Mouse (Mus musculus): Measurements from ENCODE around the gene Gm42906. TPM values are rescaled to one million over a fixed set of nuclear protein-coding genes. Genes with fewer than 3 reads are reported as not detected.

Gm42906 gene
- polyA plus RNA-seq, 1 experiment from 2014 or later: 0.52 TPM

DNA sequence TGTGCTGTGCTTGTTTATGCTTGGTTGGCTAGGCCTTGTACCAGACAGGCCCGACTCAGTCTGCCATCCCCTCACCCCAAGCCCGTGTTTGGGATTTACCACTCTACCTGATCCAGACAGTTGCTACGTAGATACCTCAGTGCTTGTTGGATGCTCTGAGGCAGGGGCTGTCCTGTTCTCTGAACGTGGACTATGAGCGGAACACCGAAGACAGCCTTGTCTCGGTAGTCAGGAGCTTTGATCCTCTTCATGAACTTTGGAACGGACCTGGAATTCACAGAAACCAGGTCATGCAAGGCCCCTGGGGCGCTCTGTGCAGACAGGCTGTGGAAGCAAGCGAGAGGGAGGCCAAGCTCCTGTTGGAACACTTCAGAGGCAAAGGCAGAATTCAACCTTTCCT is 368.6 kb downstream of the Gm42906 start:
- no peak overlapping the region for H3K9ac ChIP-seq (ENCODE audit: low read length)
- peaks cover 21% of the 10 kb centered on the region; the same call in 1 of the 2 replicates for H3K36me3 ChIP-seq (ENCODE audit: control insufficient read depth, insufficient read depth, low read length)
- ATAC-seq (ENCODE audit: low FRiP score, low TSS enrichment) (no peak), DNase-seq (ENCODE audit: low spot score) (no peak)
- no peaks in the 10 kb centered on the region for H3K27me3 ChIP-seq (ENCODE audit: control insufficient read depth, insufficient read depth, low read length)
- 82% methylated on average over 10 of the region's 10 CpGs for WGBS
- H3K4me2 ChIP-seq (replicated peaks; ENCODE audit: low read depth): no peak overlapping the region
- peaks cover 7% of the 10 kb centered on the region; the same call in 1 of the 2 replicates for H3K4me1 ChIP-seq (replicated peaks; ENCODE audit: control insufficient read depth, insufficient read depth)
- no peak for TF ChIP-seq CTCF (IDR thresholded peaks at IDR 0.05; ENCODE audit: low read depth)
- TF ChIP-seq EP300 (optimal IDR thresholded peaks at IDR 0.05): no peak
- H3K9me3 ChIP-seq (ENCODE audit: control insufficient read depth, low read length): no peaks in the 10 kb centered on the region
- no peak overlapping the region for H3K27ac ChIP-seq (replicated peaks)
- H3K4me3 ChIP-seq (ENCODE audit: low read depth, low read length): no peak overlapping the region

DNA sequence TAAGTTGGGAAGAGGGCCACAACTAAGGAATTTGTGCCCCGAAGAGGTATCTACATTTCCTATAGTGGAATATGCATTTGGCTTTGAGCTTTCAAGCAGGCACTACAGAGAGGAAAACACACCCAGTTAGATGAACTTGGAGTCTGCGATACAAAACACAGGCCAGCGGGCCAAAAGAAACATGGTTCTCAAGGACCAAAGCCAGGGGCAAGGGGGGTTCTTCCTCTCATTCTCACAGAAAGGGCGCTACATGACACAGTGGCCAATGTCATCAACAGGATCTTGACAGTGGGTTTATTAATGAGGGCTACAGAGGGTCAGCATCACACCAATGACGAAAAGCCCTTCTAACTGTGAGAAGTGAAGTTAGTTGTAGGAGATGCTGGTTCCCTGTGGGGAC is 370.2 kb downstream of the Gm42906 start:
- WGBS: 95% methylated on average over 5 of the region's 5 CpGs
- TF ChIP-seq EP300 (optimal IDR thresholded peaks at IDR 0.05) (no peak), CTCF (IDR thresholded peaks at IDR 0.05; ENCODE audit: low read depth) (no peak)

DNA sequence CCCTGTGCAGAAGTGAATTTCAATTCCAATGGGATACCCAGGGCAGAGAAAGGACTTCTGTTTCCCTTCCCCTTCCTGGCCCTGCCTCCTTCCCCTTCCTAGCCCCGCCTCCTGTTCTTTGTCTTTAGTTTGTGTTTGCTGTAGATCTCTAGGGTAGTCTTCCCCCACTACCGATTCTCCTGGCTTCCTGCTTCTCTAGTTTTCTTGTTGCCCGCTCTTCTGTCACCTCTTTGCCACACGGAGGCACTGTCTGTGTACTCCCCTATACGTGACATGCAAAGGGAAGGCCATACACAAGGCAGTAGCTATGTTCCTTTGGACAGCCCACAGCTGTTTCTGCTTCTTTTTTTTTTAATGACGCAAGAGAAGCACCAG is 371.1 kb downstream of the Gm42906 start:
- Histone ChIP-seq H3K4me2 (replicated peaks; ENCODE audit: low read depth) (no peak overlapping the region), H3K36me3 (ENCODE audit: control insufficient read depth, insufficient read depth, low read length) (peaks cover 14% of the 10 kb centered on the region; the same call in 1 of the 2 replicates), H3K4me1 (replicated peaks; ENCODE audit: control insufficient read depth, insufficient read depth) (peaks cover 7% of the 10 kb centered on the region; the same call in 1 of the 2 replicates), H3K27ac (replicated peaks) (peak overlapping the region; percentile 75), H3K4me3 (ENCODE audit: low read depth, low read length) (no peak overlapping the region), H3K9ac (ENCODE audit: low read length) (no peak overlapping the region), H3K9me3 (ENCODE audit: control insufficient read depth, low read length) (no peaks in the 10 kb centered on the region), H3K27me3 (ENCODE audit: control insufficient read depth, insufficient read depth, low read length) (no peaks in the 10 kb centered on the region)
- TF ChIP-seq CTCF (IDR thresholded peaks at IDR 0.05; ENCODE audit: low read depth): peak; percentile 69
- no peak for TF ChIP-seq EP300 (optimal IDR thresholded peaks at IDR 0.05)
- DNase-seq (ENCODE audit: low spot score): no peak
- WGBS: 35% methylated on average over 6 of the region's 6 CpGs
- peak; percentile 51 for ATAC-seq (ENCODE audit: low FRiP score, low TSS enrichment)

More for the DNA sequence above, 370.2 kb downstream of the Gm42906 start:
- H3K9me3 ChIP-seq (ENCODE audit: control insufficient read depth, low read length): no peaks in the 10 kb centered on the region
- no peak overlapping the region for H3K9ac ChIP-seq (ENCODE audit: low read length)
- DNase-seq (ENCODE audit: low spot score): no peak
- no peak overlapping the region for H3K4me2 ChIP-seq (replicated peaks; ENCODE audit: low read depth)
- H3K4me1 ChIP-seq (replicated peaks; ENCODE audit: control insufficient read depth, insufficient read depth): peaks cover 7% of the 10 kb centered on the region; the same call in 1 of the 2 replicates
- no peak for ATAC-seq (ENCODE audit: low FRiP score, low TSS enrichment)
- no peak overlapping the region for H3K4me3 ChIP-seq (ENCODE audit: low read depth, low read length)
- H3K27me3 ChIP-seq (ENCODE audit: control insufficient read depth, insufficient read depth, low read length): no peaks in the 10 kb centered on the region
- no peak overlapping the region for H3K27ac ChIP-seq (replicated peaks)
- H3K36me3 ChIP-seq (ENCODE audit: control insufficient read depth, insufficient read depth, low read length): peaks cover 16% of the 10 kb centered on the region; the same call in 1 of the 2 replicates

DNA sequence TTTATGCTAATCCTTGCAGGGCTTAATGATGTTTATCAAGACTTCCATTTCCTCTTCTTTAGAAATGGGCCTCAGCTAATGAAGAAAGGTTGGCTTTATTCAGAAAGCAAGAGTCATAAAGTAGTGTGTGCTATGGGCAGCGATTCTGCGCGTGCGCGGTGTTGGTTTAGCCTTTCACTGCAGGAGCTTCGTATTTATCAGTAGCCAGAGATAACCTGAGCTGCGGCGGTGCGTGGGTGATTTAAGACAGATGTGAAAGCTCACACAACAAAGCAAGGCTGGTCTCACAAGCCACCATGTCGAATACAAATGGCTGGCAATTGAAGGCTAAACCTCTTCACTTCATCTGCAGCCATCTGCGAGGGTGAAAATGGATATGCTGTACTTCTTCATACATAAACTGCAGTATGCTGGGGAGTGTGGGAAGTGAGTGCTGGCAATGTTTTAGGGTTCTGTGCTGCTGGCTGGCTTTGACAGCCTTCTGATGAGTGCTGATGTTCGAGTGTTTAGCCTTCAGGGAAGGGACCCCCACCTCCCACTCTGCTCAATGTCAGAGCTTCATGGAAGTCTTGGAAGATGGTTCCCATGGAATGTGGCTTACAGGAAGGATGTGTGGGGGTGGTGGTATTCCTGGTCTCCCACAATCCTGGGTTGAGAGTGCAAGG is 371.6 kb downstream of the Gm42906 start:
- Histone ChIP-seq H3K36me3 (ENCODE audit: control insufficient read depth, insufficient read depth, low read length) (peaks cover 12% of the 10 kb centered on the region; the same call in 1 of the 2 replicates), H3K27me3 (ENCODE audit: control insufficient read depth, insufficient read depth, low read length) (no peaks in the 10 kb centered on the region), H3K9me3 (ENCODE audit: control insufficient read depth, low read length) (no peaks in the 10 kb centered on the region), H3K27ac (replicated peaks) (peak overlapping the region; percentile 75), H3K4me3 (ENCODE audit: low read depth, low read length) (no peak overlapping the region), H3K4me2 (replicated peaks; ENCODE audit: low read depth) (no peak overlapping the region), H3K4me1 (replicated peaks; ENCODE audit: control insufficient read depth, insufficient read depth) (peaks cover 7% of the 10 kb centered on the region; the same call in 1 of the 2 replicates), H3K9ac (ENCODE audit: low read length) (no peak overlapping the region)
- DNase-seq (ENCODE audit: low spot score): no peak
- WGBS: 38% methylated on average over 12 of the region's 12 CpGs
- no peak for TF ChIP-seq EP300 (optimal IDR thresholded peaks at IDR 0.05)
- TF ChIP-seq CTCF (IDR thresholded peaks at IDR 0.05; ENCODE audit: low read depth): no peak
- no peak for ATAC-seq (ENCODE audit: low FRiP score, low TSS enrichment)

DNA sequence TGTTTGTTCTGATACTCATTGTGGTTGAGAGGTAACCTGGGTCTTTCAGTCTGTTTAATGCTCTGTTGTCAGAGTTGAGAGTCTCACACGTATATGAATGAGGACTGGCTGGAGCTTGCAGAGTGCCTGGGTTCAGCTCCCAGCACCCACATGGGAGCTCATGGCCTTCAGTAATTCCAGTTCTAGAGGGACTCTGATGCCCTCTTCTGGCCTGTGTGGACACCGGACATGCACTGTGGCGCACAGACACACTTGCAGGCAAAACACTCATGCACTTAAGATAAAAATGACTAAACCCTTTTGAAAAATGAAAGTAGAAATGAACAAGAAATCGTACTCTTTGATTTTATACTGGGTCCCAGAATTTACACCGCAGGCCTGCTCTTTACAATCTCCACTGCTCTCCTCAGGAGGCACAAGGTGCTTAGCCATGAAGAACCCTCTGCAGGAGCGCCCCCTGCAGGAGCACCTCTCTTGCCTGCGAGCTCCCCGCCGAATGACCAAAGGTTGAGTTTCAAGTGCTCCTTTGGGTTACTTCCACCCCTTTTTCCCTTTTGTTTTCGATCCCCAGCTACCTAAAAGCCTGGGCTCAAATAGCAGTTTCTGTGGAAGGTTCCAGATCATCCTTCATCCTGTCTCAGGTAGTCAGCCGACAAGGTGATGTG is 372.4 kb downstream of the Gm42906 start:
- H3K4me1 ChIP-seq (replicated peaks; ENCODE audit: control insufficient read depth, insufficient read depth): peaks cover 7% of the 10 kb centered on the region; the same call in 1 of the 2 replicates

More for the DNA sequence above, 372.4 kb downstream of the Gm42906 start:
- Histone ChIP-seq H3K9me3 (ENCODE audit: control insufficient read depth, low read length) (no peaks in the 10 kb centered on the region), H3K36me3 (ENCODE audit: control insufficient read depth, insufficient read depth, low read length) (peaks cover 19% of the 10 kb centered on the region; the same call in 1 of the 2 replicates), H3K27me3 (ENCODE audit: control insufficient read depth, insufficient read depth, low read length) (no peaks in the 10 kb centered on the region), H3K4me3 (ENCODE audit: low read depth, low read length) (no peak overlapping the region), H3K9ac (ENCODE audit: low read length) (no peak overlapping the region), H3K27ac (replicated peaks) (0 out of 2 replicates have a peak overlapping the region, but pooled peaks have one; percentile 1), H3K4me2 (replicated peaks; ENCODE audit: low read depth) (no peak overlapping the region)
- WGBS: 85% methylated on average over 11 of the region's 11 CpGs
- no peak for ATAC-seq (ENCODE audit: low FRiP score, low TSS enrichment)
- no peak for DNase-seq (ENCODE audit: low spot score)
- TF ChIP-seq EP300 (optimal IDR thresholded peaks at IDR 0.05): no peak
- no peak; the same call in 1 of the 2 replicates for TF ChIP-seq CTCF (IDR thresholded peaks at IDR 0.05; ENCODE audit: low read depth)

All from stomach, postnatal 0 days (tissue).